Mouse (Mus musculus) 416B (cell line): Measurements from ENCODE around the gene Ccdc157.
"Not testable (repeated sequence)": the region's sequence is repeated elsewhere in the genome, so short reads cannot be mapped to it uniquely, and the experiment has no call there.

Experiments
- DNase-seq: peaks from one replicate; pipeline ENCODE4 v3.0.0; 2011; ENCODE audit warnings: low read depth

Gene Ccdc157

DNA sequence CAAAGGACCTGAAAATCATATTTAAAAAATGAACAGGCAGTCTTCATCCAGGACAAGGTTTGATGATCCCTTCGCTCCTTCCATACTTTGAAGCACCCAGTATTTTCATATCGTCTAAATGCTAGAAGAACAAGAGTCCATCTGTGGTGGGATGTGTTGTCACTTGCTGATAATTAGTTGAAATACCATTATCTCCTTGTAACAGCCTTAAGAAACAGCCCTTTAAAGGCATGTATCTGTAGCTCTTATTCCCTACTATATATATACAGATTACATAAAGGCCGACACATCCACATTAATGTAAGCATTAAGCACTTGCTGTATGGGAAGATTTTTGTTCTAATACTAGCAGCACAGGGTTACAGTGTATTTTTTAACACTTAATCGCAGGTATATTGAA, 31.6 kb downstream of the Ccdc157 start:
- not testable (repeated sequence) for DNase-seq

DNA sequence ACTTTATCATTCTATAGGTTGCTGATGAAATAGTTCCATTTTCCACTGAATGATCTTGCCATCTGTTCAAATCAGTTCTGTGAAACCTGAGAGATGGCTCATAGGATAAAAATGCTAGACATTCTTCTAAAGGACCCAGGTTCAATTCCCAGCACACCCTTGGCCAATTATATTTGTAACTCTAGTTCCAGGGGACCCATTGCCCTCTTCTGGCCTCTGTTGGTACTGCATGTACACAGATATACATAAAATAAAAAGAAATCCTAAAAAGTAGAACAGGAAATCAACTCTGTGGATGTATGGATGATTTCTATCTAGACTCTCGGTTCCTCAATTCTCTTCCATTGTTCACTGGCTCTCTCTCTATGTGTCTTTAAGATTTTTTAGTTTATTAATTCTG, 33.0 kb downstream of the Ccdc157 start:
- peak; percentile 16 for DNase-seq

DNA sequence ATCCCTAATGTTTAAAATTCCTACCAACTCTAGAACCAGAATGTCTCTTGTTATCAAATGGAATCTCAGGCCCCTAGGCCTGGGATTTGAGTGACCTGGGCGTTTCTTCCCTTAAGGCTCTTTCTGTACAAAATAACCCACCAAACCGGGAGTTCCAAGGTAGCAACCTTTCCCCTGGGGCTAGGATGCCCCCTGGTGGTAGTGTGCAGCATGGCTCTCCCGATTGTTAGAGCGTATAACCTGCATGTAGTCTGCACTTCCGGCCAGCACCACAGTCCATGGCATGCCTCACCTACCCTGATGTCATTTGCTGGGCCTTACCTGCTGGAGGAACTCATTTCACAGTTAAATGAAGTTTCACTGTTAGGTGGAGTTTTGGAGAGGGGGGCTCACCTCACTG, 36.2 kb downstream of the Ccdc157 start:
- DNase-seq, result peak; percentile 87

DNA sequence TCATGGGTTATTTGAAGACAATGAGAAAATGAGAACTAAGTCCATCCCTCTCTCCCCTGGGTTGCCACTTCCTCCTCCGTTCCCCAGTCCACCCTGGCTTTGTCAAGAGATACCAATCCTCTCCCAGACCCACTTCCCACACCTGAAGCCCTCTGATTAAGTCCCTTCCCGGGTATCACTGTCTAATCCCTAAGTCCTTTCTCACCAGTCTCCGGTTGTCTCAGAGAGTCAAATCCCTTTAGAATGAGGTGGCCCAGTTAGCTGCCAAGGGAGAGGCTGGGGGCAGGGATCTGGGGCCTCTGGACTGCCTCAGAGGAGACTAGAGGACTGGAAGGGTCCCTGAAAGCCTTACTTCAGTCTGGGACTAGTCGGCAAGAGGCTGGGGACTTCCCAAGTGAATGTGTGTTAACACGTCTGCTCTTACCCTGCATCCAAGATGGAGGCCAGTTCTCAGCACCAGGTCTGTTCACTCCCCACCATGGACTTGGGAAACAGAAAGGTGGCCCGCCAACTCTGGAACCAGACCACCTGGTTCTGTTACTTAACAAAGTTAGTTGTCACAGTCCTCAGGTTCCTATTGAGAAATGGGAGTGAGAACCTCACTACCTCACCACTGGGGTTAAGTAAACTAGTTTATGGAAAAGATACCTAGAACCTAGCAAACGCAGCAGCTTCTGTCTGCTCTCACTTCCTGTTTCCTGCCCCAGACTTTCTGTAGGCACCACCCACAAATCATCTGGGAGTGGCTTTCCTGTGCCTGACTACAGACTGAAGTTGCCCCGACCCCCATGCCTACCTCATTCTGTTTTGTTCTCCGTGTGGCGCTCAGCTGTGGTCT, 37.1 kb downstream of the Ccdc157 start, which contains the start of gene Sec14l2:
Gene Sec14l2 (minus strand): TSS at position 674 of the 838 bp plus-strand sequence.
- DNase-seq, result peak; percentile 86

DNA sequence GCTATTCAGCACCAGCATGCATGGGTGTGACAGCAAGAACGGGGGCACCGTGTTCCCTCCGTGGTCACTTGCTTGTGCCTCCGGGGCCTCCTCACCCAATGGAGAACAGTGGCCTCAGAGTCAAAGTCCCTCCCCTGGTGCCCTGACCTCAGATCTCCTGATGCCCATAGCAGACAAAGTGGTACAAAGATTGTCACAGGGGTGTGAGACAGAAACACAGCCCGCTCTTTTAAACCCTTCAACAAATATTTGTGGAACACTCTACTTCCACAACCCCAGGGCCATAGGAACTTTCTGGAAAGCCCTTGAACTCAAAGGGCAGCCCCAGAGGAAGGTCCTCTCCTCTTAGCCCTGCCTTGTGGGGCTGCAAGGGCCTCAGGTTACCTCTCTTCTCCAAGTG, 37.9 kb downstream of the Ccdc157 start:
- no peak for DNase-seq

DNA sequence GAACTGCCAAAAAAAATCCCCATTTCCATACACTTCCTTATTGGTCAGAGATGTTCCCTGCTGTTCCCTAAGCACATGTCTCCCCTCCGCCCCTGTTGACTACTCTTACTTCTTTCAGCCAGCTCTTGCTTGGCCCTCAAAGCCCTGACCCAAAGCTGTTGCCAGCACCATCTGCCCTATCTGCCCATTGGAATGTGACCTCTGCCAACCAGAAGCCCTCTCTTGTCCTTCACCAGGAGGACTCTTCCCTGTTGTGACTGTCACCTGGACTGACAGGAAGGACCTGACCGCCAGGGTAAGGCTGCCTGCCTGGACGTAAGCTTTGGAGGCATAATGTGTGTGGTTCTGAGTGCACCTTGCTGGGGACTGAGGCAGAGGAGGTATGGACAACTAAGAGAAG, 38.4 kb downstream of the Ccdc157 start:
- no peak for DNase-seq

DNA sequence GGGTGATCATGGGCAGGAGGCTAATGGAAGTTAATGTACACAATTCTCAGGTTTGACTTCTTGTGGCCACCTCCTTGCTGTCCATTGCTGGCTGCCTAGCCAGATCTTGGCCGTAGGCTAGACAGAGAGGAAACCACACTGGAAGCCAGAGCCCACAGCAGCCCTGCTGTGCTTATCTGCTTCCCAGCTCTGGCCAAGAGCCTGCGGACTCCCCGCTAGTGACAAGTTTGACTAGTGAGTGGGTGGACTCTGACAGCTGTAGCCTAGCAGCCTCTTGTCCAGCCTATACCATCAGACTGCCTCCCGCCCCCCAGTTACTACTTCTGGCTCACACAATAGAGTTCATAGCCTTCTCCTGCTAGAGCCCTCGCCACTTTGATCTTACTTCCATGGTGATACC, 40.5 kb downstream of the Ccdc157 start:
- peak; percentile 93 for DNase-seq

DNA sequence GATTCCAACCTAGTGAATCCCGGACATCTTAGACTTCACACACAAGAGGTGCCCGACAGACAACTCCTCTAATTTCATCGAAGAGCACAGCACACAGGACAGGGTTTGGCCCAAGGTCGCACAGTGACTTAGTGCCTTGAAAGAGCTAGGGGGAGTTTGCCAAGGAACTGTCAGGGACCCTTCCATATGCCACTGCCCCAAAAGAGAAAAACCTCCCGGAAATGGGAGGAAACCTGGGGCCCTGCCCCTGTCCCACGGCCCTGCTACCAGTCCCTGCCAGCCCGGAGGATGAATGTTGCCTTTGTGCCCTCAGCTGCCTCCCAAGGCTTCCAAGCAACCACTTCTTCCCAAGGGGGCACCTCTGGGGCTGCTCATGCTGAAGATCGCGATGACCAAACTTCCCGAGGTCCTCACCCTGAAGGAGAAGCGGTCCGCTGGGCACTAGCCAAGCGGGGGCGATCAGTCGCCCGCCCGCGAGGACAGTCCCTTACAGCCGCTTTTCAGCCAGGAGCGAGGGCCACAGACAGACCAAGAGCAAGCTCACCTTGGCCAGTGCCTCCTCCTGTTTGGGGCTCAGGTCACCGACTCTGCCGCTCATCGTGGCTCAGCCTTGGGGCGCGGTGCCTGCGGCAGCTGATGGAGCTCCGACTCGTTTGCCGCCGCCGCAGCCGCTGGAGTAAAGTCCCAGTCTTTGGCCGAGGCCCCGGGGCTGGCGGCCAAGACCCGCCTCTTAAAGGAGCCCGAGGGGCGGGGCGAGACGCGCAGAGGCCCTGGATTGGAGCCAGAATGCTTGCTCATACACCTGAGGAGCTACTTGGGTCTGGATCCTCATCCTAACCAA, 41.8 kb downstream of the Ccdc157 start:
- peak; percentile 21 for DNase-seq

DNA sequence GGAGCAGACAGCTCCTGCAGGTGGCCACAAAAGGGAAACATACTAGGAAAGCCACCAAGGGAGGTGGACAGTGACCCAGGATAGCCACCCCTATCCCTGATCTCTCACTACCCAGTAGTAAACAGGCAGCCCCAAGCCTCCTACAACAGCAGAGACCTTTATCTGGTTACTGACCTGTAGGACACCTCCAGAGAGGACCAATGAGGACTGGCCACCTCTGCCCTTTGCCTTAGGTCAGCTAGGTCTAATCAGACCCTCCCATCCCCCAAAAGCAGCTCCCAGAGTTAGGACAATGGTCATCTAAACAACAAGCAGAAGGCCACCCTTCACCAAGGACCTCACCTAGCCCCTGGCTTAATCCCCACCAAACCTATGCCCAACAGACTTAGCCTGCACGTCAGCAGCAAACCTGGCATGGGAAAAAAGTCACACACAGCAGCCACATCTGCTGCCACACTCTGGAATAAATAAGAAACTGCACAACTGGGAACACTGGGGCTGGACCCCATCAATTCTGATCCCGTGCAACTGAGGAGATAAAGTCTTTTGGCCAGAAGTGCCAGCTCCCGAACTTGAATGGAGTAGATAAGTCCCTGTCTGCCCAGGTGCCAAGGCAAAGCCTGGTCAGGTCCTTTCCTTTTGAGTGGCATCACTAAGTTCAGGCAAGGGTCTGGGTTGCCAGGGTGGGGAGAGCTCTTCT, 42.6 kb downstream of the Ccdc157 start:
- DNase-seq, result peak; percentile 49

DNA sequence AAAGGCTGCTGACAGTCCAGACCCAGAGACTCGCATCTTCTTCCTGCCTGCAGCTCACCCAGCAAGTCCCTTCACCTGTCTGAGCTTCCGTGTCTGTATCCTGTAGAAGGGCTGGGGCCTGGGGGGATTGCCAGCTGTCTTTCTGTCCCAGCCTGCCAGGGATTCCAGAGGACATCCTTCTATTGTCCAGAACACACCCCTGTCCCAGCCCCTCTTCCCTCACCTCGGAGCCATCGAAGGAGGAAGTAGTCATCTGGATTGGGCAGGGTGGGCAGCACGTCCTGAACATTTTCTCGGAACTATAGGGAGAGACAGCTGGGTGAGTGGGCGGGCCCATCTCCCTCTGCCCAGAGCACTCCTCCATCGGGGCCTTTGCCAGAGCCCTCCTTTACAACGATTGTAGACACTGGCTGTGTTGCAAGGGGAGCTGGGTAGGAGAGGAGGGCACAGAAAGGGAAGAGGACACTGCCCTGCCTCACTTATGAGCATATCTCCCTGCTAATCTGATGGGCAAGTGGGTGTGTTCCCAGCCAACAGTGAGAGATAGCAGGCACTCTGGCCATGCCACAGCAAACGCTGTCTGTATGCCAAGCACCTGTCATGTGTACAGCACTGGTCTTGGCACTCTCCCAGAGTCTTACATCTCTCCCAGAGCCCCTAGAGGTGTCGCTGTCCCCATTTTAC, 43.5 kb downstream of the Ccdc157 start:
- peak; percentile 16 for DNase-seq

DNA sequence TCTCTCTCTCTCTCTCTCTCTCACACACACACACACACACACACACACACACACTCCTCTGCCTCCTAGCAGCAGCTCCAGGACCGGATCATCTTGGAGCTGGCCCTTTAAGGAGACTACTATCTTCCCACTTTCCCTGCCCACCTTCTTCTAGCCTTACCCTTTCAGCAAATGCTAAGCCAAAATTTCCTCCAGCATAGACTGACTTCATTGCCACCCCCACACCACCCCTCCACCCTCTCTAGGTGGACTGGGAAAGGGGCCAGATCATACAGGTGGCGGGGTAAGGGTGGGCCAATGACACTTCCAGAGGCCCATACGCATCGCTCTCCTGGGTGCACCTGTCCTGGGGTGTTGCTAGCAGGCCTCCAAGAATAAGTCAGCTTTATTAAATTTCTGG, 44.7 kb downstream of the Ccdc157 start:
- DNase-seq, result no peak

DNA sequence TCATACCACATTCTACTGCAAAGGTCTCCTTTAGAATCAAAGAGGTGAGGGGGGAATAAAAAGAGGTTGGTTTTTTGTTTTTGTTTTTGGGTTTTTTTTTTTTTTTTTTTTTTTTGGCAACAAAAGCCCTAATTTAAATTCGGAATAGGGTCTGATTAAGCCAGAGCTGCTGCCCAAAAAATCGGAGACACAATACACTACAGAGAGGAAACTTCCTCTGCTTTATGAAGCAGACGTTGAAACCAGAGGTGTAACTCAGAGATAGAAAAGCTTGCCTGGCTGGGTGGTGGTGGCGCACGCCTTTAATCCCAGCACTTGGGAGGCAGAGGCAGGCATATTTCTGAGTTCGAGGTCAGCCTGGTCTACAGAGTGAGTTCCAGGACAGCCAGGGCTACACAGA, 45.6 kb downstream of the Ccdc157 start:
- DNase-seq, result not testable (repeated sequence)

DNA sequence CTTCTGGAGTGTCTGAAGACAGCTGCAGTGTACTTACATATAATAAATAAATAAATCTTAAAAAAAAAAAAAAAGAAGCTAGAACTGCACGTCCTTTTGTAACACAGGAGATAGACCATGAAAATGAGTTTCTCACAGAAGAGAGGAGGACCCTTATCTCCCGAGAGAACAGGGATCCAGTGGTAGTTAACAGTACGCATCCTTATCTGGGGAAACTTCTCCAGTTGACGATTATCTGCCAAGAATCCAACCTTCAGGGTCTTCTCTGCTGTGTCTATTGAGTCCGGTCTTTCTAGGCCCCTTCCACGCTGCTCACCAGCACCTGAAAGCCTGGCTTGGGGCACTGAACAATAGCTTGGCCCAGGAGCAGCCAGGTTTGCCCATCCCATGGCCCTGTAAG, 46.1 kb downstream of the Ccdc157 start:
- no peak for DNase-seq

DNA sequence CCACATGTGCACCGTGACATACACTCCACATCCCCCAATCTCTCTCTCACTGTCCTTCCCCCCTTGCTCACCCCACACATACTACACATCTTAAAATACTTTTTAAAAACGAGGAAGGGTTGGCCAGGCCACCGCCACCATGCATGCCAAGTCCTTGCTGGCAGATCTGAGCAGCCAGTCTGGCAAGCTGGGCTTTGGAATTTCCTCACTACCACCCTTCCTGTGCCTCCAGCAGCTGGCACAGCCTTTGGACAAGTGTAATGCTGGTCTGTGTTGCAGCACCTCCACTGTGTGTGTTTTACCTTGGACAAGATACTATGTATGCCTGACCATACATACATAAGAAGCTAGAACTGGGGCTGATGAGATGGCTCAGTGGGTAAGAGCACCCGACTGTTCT, 46.6 kb downstream of the Ccdc157 start:
- DNase-seq, result no peak

DNA sequence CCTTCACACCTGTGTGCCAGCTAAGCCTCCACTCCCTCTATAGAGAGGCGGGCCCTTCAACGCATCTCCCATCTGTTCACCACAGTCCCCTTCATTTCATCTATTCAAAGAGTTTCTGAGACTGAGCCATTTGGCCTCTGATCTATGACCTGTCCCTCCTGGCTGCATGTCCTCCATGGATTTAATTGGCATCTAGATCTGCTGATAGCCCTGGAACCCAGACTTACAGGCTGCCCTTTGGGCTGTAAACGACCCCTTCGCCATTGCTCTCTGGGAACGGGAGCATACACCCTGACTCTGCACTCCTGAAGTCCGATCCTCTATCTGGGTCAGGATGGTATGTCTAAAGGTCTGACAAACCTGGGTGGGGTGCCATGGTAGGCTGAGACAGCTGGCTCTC, 47.2 kb downstream of the Ccdc157 start:
- no peak for DNase-seq

DNA sequence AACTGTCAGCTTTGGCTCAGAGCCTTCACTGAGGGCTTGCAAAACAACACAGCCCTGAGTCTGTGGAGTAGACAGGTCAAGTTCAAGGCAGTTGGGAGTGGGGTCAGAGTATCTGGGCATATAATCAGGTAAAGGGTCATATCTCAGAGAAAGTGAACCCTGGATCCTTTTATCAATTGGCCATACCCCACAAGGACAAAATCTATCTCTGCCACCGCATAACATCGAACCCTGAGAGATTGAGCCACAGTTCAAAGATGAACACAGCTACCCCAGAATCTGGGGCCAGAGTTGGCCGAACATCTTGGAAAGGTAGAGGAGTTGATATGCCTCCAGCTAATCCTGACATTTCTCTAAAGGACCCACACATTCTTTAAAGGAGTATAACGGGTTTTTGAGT, 48.1 kb downstream of the Ccdc157 start:
- no peak for DNase-seq

DNA sequence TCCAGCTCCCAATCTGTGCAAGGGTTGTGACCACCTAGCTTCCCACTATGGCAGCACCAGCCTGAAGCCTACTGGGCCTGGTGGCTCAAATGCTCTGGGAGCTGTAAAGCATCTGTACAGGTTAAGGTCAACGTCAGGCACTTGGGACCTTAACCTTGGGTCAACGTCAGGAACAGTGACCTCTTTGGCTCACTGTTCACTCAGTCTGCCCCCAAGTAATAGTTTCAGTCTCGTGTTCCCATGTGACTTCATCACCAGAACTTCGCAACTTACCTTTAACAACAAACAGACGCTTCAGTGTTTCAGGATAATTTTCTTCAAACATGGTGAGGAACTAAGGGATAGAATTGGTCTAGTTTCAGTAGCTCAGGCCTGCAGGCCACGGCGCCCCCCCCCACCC, 51.4 kb downstream of the Ccdc157 start:
- DNase-seq, result no peak

DNA sequence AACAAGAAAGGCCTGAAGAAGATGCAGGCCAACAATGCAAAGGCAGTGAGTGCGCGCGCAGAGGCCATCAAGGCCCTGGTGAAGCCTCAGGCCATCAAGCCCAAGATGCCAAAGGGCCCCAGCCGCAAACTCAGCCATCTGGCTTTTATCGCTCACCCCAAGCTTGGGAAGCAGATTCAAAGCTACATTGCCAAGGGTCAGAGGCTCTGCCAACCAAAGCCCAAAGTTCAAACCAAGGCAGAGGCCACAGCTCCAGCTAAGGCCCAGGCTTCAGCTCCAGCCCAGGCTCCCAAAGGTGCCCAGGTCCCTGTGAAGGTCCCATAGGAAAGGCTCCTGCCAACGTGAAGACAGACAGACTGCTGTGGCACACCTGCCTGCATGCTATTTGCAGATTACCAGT, 52.2 kb downstream of the Ccdc157 start:
- not testable (repeated sequence) for DNase-seq

DNA sequence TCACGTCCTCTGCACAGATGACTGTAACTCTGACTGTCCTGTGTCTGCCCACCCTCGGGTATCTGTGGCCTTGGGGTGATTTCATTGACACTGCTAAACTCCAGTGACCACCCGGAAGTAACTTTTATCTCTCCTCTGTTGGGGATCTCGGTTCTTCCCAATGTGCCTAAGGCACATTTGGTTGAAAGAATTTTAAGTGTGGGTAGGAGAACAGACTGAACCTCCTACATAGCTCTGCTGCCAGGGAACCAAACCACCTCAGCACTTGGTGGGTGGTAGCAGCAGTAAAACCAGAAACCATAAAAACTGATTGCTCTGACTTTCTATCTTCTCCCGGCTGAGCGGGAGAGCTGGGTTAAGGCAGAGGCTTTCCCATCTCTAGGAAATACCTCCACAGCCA, 54.6 kb downstream of the Ccdc157 start:
- DNase-seq, result no peak

DNA sequence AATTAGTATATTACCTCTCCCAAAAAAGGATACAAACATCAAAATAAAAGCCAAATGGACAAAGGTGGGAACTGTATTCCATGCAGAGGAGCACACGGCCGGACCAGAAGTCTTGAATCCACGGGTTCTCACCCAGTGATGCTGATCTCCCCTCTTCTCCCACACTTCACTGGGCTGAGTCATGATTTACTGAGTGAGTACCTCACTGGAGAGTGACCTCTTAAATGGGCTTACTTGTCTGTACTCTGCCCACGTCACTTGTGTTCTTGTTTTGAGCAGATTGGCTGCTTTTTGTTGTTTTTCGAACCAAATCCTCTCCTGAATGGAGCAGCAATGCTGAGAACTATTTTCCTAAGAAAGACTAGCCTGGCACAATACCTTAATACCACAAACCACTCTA, 55.1 kb downstream of the Ccdc157 start:
- DNase-seq, result no peak

DNA sequence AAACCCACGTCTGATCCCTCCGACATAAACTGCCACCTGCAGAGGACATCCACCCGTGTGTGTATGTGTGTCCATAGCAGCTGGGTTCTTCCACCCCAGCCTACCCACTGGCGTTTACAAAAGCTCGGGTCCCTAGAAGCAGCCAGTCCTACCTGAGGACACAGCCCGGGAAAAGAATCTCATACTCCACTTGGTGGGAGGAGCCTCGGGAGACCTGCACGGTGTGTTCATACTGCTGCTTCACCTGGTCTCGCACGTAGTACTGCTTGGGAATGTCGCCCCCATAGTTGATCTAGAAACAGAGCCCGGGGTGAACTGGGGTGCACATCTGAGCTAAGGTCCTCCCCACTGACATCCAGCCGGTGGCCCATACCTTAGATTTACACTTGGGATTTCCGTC, 56.6 kb downstream of the Ccdc157 start:
- no peak for DNase-seq

DNA sequence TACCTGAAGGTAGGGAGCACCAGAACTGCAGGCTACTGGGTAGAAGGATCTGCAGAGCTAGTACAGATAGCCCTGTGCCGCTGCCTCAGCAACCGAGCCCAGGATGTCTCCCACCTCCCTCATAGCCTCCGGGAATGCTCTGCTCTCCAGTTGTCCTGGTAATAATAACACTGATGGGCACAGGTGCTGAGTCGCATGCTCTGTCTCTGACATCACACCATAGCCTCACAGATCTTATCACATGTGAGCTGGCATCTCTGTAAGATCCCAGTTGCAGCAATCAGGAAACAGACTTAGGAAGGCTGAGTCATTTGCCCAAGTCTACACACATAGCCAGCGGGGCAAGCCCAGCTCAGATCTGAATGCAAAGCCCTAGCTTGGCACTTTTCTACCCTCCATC, 58.2 kb downstream of the Ccdc157 start:
- peak; percentile 94 for DNase-seq
